Mouse (Mus musculus) midbrain, postnatal 0 days (tissue): Measurements from ENCODE around the gene Rspo4. TPM values are rescaled to one million over a fixed set of nuclear protein-coding genes. Genes with fewer than 3 reads are reported as not detected.
A peak's percentile ranks its signal among the peaks of the same experiment; 100 is the strongest.

ENCODE experiments used
- ATAC-seq: fragments of 200-750 bp; cut with Nextera tagmentation; 2 replicates; pipeline ENCODE4 v1.8.0; 2017; ENCODE audit warnings: moderate number of reproducible peaks, mild to moderate bottlenecking, moderate TSS enrichment, moderate library complexity; ENCODE audit not compliant: low FRiP score
- DNase-seq: peaks from one replicate; pipeline ENCODE4 v3.0.0-alpha.2; 2015; ENCODE audit warnings: low spot score
- H3K27ac ChIP-seq: fragments of 300-500 bp; sonication (generic); 2 replicates; pipeline ENCODE4 v1.5.1; 2014; ENCODE audit warnings: low read depth, mild to moderate bottlenecking, low read length, mixed read lengths
- H3K27me3 ChIP-seq: fragments of 300-500 bp; sonication (generic); 2 replicates; pipeline ENCODE4 v1.6.1; 2014; ENCODE audit warnings: low read length, control low read depth, mixed read lengths; ENCODE audit not compliant: insufficient read depth
- H3K36me3 ChIP-seq: fragments of 300-500 bp; sonication (generic); 2 replicates; pipeline ENCODE4 v1.6.1; 2014; ENCODE audit warnings: low read length, control low read depth, mixed read lengths; ENCODE audit not compliant: insufficient read depth
- H3K4me1 ChIP-seq: fragments of 300-500 bp; sonication (generic); 2 replicates; pipeline ENCODE4 v1.6.1; 2014; ENCODE audit warnings: mild to moderate bottlenecking, control low read depth, antibody characterized with exemption, low read length, mixed read lengths; ENCODE audit not compliant: insufficient read depth
- H3K4me2 ChIP-seq: fragments of 300-500 bp; sonication (generic); 2 replicates; pipeline ENCODE4 v1.6.1; 2014; ENCODE audit warnings: low read depth, mild to moderate bottlenecking, low read length, mixed read lengths; ENCODE audit not compliant: poor library complexity, severe bottlenecking
- H3K4me3 ChIP-seq: fragments of 300-500 bp; sonication (generic); 2 replicates; pipeline ENCODE4 v1.5.1; 2014; ENCODE audit warnings: low read depth, mild to moderate bottlenecking, low read length, moderate library complexity
- H3K9ac ChIP-seq: fragments of 300-500 bp; sonication (generic); replicated peaks from 2 replicates; pipeline ENCODE4 v1.6.1; 2014; ENCODE audit warnings: mild to moderate bottlenecking, low read length, moderate library complexity, mixed read lengths; ENCODE audit not compliant: poor library complexity, severe bottlenecking
- H3K9me3 ChIP-seq: fragments of 300-500 bp; sonication (generic); 2 replicates; pipeline ENCODE4 v1.6.1; 2016; ENCODE audit warnings: low read length, control low read depth
- CTCF ChIP-seq: IDR thresholded peaks from 2 replicates; pipeline ENCODE4 v1.5.1; 2016; ENCODE audit warnings: antibody characterized with exemption, mild to moderate bottlenecking
- WGBS: fragments of 180-500 bp; shearing (Covaris S2); extraction: QIAGEN DNeasy Blood & Tissue Kit; methylation state at CpG from one replicate; pipeline ENCODE4 v1.1.7; 2014; 5-methylcytosine and 5-hydroxymethylcytosine counted together
- polyA plus RNA-seq: library from polyadenylated mRNA; unstranded; fragments of >200 nt; fragmentation: Nextera tagmentation; extraction: Ambion mirVana; gene quantifications from 2 replicates; pipeline ENCODE4 v1.2.1, GENCODE M21; 2015
- total RNA-seq: library from RNA; depleted of rRNA; stranded (reverse); fragments of >200 nt; gene quantifications from 2 replicates; pipeline ENCODE4 v1.2.3, GENCODE M21; 2014; rRNA removed

Rspo4 gene
- total and polyA plus RNA-seq, 2 experiments from 2014 or later: 0.44 TPM; not detected in 1

DNA sequence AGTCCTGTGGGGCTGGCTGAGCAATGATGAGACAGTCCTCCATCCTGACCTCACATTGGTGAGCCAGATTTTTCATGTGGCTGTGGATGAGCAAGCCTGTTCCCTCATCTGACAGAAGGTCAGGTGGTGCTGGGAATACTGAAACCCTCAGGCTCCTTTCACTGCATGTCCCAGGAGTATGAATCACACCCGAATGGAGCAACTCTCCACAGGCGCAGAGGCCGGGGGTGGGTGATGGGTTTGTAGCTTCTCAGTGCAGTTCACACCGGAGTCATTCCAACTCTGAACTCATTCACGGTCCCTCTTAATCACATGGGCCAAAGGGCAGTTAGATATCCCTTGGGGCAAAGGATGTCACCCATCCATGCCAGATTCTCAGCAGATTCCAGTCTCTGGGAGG is 71.4 kb downstream of the Rspo4 start:
- H3K9me3 ChIP-seq: no peaks in the 10 kb centered on the region
- H3K4me3 ChIP-seq: no peak overlapping the region
- 85% methylated on average over 5 of the region's 5 CpGs for WGBS
- ATAC-seq (no peak), DNase-seq (no peak)
- H3K36me3 ChIP-seq: no peaks in the 10 kb centered on the region
- H3K4me1 ChIP-seq: no peaks in the 10 kb centered on the region
- no peak overlapping the region for H3K27ac ChIP-seq
- no peak overlapping the region for H3K4me2 ChIP-seq
- no peak for TF ChIP-seq CTCF
- no peaks in the 10 kb centered on the region for H3K27me3 ChIP-seq
- H3K9ac ChIP-seq: no peak overlapping the region

DNA sequence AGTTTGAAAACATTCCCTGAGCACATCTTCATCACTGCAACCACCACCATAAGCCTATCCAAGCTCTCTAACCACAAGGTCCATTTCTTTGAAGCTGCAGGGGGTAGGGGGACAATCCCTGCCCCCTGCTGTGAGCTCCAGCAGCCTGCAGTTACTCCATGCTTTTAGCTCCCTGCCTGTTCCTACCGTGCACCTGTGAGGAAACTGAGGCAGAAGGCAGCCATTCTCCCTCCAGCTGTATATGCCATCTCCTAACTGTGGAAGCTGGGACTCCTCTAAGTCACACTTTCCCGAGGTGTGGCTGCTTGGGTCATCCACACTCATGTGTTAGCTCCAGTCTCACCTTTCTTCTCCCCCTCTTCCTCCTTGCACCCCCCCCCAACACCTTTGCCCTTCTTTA is 72.4 kb downstream of the Rspo4 start:
- H3K4me3 ChIP-seq: no peak overlapping the region
- no peak for TF ChIP-seq CTCF
- WGBS: 31% methylated on average over 2 of the region's 2 CpGs
- ATAC-seq: no peak
- DNase-seq: no peak
- H3K4me1 ChIP-seq: no peaks in the 10 kb centered on the region
- no peak overlapping the region for H3K4me2 ChIP-seq
- no peak overlapping the region for H3K9ac ChIP-seq
- H3K27ac ChIP-seq: no peak overlapping the region
- H3K36me3 ChIP-seq: no peaks in the 10 kb centered on the region
- no peaks in the 10 kb centered on the region for H3K9me3 ChIP-seq
- H3K27me3 ChIP-seq: no peaks in the 10 kb centered on the region

DNA sequence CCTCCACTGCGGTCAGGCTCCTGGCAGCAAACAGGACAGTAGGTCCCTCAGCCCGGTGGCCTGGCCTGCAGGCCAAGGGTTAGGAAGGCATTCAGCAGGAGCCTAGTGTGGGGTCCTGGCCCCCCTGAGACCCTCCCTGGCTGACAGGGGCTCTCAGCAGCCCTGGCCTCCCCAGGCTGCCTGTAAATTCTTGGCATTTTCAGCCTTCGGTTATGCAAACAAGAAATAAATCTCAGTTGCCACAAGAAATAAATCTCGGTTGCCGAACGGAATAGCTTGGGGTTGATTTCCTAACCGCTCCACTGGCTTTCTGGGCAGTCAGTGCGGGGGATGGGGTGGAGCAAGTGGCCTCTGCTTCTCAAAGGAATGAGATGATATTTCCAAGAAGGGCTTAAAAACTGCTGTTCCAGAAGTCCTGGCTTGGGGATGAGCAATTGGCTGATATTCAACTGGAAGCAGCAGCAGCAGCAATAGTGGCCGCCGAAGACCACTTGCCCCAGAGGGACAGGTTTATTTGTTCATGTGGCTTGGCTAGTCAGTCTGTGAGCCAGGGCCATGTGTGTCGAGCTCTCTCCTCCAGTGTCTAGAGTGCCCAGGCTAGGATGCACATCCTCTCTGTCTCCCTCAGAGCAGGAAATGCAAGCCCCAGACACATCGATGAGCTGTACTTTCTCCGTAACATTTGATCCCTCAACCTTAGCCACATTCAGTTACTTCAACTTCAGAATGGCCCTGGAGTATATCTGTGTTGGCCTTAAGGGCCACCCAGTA is 73.5 kb downstream of the Rspo4 start:
- Histone ChIP-seq H3K4me3 (no peak overlapping the region), H3K4me1 (no peaks in the 10 kb centered on the region), H3K27ac (0 out of 2 replicates have a peak overlapping the region, but pooled peaks have one; percentile 26), H3K36me3 (no peaks in the 10 kb centered on the region), H3K4me2 (no peak overlapping the region), H3K27me3 (no peaks in the 10 kb centered on the region), H3K9ac (no peak overlapping the region), H3K9me3 (no peaks in the 10 kb centered on the region)
- DNase-seq (no peak), ATAC-seq (no peak)
- WGBS: 60% methylated on average over 13 of the region's 13 CpGs
- no peak for TF ChIP-seq CTCF

DNA sequence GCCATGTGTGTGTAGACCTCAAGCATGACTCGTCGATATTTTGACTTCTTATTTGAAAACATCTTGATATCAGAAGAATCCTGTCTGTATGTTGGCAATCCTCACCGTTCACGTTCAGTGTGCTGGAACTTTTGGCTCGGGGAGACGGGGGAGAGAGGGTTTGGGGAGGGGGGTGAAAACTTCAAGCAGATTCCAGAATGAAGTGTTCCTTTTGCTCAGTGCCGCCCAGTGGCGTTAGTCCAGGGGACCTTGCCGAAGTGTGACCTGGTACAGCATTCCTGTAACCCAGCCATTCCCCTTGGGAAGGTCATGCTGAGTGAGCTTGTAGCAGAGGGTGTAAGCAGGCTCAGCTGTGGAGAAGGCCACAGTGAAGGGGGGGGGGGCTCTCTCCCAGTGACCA is 76.4 kb downstream of the Rspo4 start:
- WGBS: 81% methylated on average over 9 of the region's 9 CpGs
- Histone ChIP-seq H3K27ac (no peak overlapping the region), H3K4me2 (no peak overlapping the region), H3K9ac (no peak overlapping the region), H3K4me3 (no peak overlapping the region), H3K36me3 (no peaks in the 10 kb centered on the region), H3K27me3 (no peaks in the 10 kb centered on the region), H3K4me1 (no peaks in the 10 kb centered on the region), H3K9me3 (no peaks in the 10 kb centered on the region)
- no peak for DNase-seq
- no peak for TF ChIP-seq CTCF
- no peak for ATAC-seq

DNA sequence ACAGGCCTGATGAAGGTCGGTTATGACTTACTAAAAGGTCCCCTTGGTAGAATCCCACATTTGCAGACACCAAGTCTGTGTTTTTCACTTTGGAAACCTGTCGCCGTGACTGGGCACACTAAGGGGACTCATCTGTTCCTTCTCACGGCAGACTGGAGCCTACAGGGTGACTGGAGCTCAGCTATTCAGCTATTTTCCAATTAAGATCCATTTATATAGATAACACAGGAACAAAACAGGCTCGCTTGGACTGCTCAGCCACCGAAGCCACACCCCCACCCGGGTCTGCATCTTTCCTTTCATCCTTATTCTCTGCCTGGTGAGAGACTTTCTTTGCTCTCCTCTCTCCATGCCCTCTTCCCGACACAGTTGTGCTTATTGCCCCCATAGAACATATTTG is 78.3 kb downstream of the Rspo4 start:
- Histone ChIP-seq H3K36me3 (no peaks in the 10 kb centered on the region), H3K9me3 (no peaks in the 10 kb centered on the region), H3K27ac (no peak overlapping the region), H3K9ac (no peak overlapping the region), H3K27me3 (no peaks in the 10 kb centered on the region), H3K4me3 (no peak overlapping the region), H3K4me2 (no peak overlapping the region), H3K4me1 (no peaks in the 10 kb centered on the region)
- TF ChIP-seq CTCF: no peak
- DNase-seq (no peak), ATAC-seq (no peak)
- 64% methylated on average over 8 of the region's 8 CpGs for WGBS

DNA sequence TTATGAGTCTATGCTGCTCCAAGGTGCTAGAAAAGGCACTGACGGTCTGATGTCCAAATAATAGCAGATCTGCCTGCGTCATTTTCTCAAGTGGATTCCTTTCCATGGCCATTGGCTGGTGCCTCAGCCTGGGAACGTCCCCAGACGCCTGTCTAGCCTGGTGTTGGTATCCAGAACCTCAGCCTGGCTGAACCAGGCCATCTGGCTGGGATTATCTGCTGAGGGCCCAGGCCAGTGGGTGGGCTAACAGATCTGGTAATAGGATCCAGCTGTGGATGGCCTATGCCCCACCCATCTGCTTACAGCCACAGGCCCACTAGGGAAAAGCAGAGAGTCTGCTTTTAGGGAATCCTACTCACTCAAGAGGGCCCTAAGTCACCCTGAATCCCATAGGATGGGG is 78.9 kb downstream of the Rspo4 start:
- H3K4me1 ChIP-seq: no peaks in the 10 kb centered on the region
- H3K9ac ChIP-seq: no peak overlapping the region
- H3K4me3 ChIP-seq: no peak overlapping the region
- ATAC-seq (no peak), DNase-seq (no peak)
- no peak overlapping the region for H3K27ac ChIP-seq
- no peak overlapping the region for H3K4me2 ChIP-seq
- H3K27me3 ChIP-seq: no peaks in the 10 kb centered on the region
- H3K36me3 ChIP-seq: no peaks in the 10 kb centered on the region
- TF ChIP-seq CTCF: no peak
- 57% methylated on average over 4 of the region's 4 CpGs for WGBS
- no peaks in the 10 kb centered on the region for H3K9me3 ChIP-seq

Other genes with a start within 250 kb of the Rspo4 start
- 64.2 and 66.1 TPM in 2 replicates for gene Snph, start 210.3 kb upstream of the Rspo4 start, total RNA-seq
- 21.9 and 23.4 TPM in 2 replicates for gene Snph, start 210.3 kb upstream of the Rspo4 start, polyA plus RNA-seq
- gene Rad21l, start 174.4 kb upstream of the Rspo4 start, total RNA-seq: 0.44 and 0.90 TPM in 2 replicates
- gene Rad21l, start 174.4 kb upstream of the Rspo4 start, polyA plus RNA-seq: 0.15 and 0.20 TPM in 2 replicates
- gene Tmem74b, start 140.9 kb upstream of the Rspo4 start, total RNA-seq: 28.6 and 36.9 TPM in 2 replicates
- 24.8 and 28.0 TPM in 2 replicates for gene Tmem74b, start 140.9 kb upstream of the Rspo4 start, polyA plus RNA-seq
- 59.5 and 77.6 TPM in 2 replicates for gene Psmf1, start 98.7 kb upstream of the Rspo4 start, total RNA-seq
- 72.6 and 73.8 TPM in 2 replicates for gene Psmf1, start 98.7 kb upstream of the Rspo4 start, polyA plus RNA-seq
- gene Angpt4, start 68.3 kb downstream of the Rspo4 start, total RNA-seq: 0.24 and 0.38 TPM in 2 replicates
- gene Angpt4, start 68.3 kb downstream of the Rspo4 start, polyA plus RNA-seq: 0.09 and 0.25 TPM in 2 replicates
- gene Fam110a, start 137.3 kb downstream of the Rspo4 start, total RNA-seq: 25.9 and 28.7 TPM in 2 replicates
- gene Fam110a, start 137.3 kb downstream of the Rspo4 start, polyA plus RNA-seq: 36.1 and 43.5 TPM in 2 replicates
- gene Slc52a3, start 153.6 kb downstream of the Rspo4 start, total RNA-seq: 2.6 and 3.5 TPM in 2 replicates
- gene Slc52a3, start 153.6 kb downstream of the Rspo4 start, polyA plus RNA-seq: 2.2 and 2.6 TPM in 2 replicates
- 6.7 and 10.8 TPM in 2 replicates for gene Scrt2, start 238.6 kb downstream of the Rspo4 start, total RNA-seq
- gene Scrt2, start 238.6 kb downstream of the Rspo4 start, polyA plus RNA-seq: 2.2 and 2.3 TPM in 2 replicates